Mouse (Mus musculus): Measurements from ENCODE around the gene Eif1ad.

DNA sequence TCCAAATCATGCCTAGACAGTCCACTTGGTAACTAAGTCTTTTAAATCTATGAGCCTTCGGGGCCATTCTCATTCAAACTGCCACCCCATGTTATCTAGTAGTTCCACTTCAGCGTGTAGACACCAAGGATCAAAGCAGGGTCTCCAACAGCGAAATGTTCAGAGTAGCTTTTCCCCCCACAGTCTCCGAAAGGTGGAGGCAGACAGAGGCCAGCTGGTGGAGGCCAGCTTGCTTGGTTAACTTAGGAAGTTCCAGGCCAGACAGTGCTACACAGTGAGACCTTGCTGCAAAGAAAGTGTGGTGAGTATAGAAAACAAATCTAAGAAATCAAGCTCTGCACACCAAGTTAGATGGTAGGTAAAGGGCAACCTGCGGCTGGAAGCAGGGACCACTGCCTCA, 44.1 kb downstream of the Eif1ad start:
- TF ChIP-seq CTCF (IDR thresholded peaks at IDR 0.05; ENCODE audit: low read depth) (no peak), EP300 (IDR thresholded peaks at IDR 0.05; ENCODE audit: low read depth) (no peak)

Data from liver, postnatal 0 days (tissue).